Mouse (Mus musculus) spleen, adult 2 months (tissue): ENCODE data around the gene Slfn9.

Source experiments
- CTCF ChIP-seq: fragments of 200-500 bp; IDR thresholded peaks from 2 replicates; pipeline ENCODE4 v1.5.1; 2011; ENCODE audit warnings: mild to moderate bottlenecking, inconsistent platforms; ENCODE audit not compliant: insufficient read depth, insufficient read length, insufficient replicate concordance; ENCODE audit errors: extremely low read depth
- POLR2A ChIP-seq: fragments of 200-500 bp; IDR thresholded peaks from 2 replicates; pipeline ENCODE4 v1.6.1; 2011; ENCODE audit warnings: low read depth, low read length, inconsistent platforms

DNA sequence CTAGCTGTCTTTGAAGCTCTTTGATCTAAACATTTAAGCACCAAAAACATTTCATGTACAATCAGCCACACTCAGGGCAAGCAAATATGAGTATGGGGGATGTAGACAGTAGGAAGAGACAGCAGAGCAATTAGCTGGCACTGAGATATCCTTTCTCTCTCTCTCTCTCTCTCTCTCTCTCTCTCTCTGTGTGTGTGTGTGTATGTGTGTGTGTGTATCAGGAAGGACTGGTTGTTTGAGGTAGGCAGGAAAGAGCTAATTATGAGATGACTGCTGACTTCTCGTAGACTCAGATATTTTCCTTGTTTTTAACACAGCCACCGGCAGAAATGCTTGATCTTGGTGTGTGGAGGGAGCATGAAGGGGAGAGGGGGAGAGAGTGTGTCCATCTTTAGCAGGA is 29.9 kb downstream of the Slfn9 start:
- TF ChIP-seq CTCF = no peak
- no peak for TF ChIP-seq POLR2A
